Mouse (Mus musculus) liver, embryonic 11.5 days (tissue): ENCODE measurements around the gene Rpl21. TPM values are rescaled to one million over a fixed set of nuclear protein-coding genes. Genes with fewer than 3 reads are reported as not detected.
"Not testable (repeated sequence)": the region's sequence is repeated elsewhere in the genome, so short reads cannot be mapped to it uniquely, and the experiment has no call there.

Source experiments
- ATAC-seq: fragments of 200-750 bp; cut with Nextera tagmentation; replicated peaks from 2 replicates; pipeline ENCODE4 v1.8.0; 2017; ENCODE audit warnings: moderate number of reproducible peaks, mild to moderate bottlenecking, moderate TSS enrichment, moderate library complexity; ENCODE audit not compliant: low FRiP score
- DNase-seq: peaks from one replicate; pipeline ENCODE4 v3.0.0-alpha.2; 2017; ENCODE audit warnings: low spot score
- H3K27ac ChIP-seq: fragments of 300-500 bp; sonication (generic); 2 replicates; pipeline ENCODE4 v1.5.1; 2014; ENCODE audit warnings: mild to moderate bottlenecking, low read depth, low read length, control low read depth
- H3K27me3 ChIP-seq: fragments of 300-500 bp; sonication (generic); replicated peaks from 2 replicates; pipeline ENCODE4 v1.6.1; 2014; ENCODE audit warnings: low read length, mixed read lengths; ENCODE audit not compliant: control insufficient read depth, insufficient read depth
- H3K36me3 ChIP-seq: fragments of 300-500 bp; sonication (generic); 2 replicates; pipeline ENCODE4 v1.6.1; 2014; ENCODE audit warnings: mild to moderate bottlenecking, low read length, moderate library complexity, mixed read lengths; ENCODE audit not compliant: control insufficient read depth, insufficient read depth
- H3K4me1 ChIP-seq: fragments of 300-500 bp; sonication (generic); replicated peaks from 2 replicates; pipeline ENCODE4 v1.6.1; 2014; ENCODE audit warnings: low read length, mixed read lengths; ENCODE audit not compliant: control insufficient read depth, insufficient read depth
- H3K4me2 ChIP-seq: fragments of 300-500 bp; sonication (generic); 2 replicates; pipeline ENCODE4 v1.6.1; 2014; ENCODE audit warnings: mild to moderate bottlenecking, control low read depth, moderate library complexity
- H3K4me3 ChIP-seq: fragments of 300-500 bp; sonication (generic); 2 replicates; pipeline ENCODE4 v1.5.1; 2014; ENCODE audit warnings: low read depth, low read length, control low read depth
- H3K9ac ChIP-seq: fragments of 300-500 bp; sonication (generic); 2 replicates; pipeline ENCODE4 v1.6.1; 2014; ENCODE audit warnings: low read depth, low read length, control low read depth
- H3K9me3 ChIP-seq: fragments of 300-500 bp; sonication (generic); 2 replicates; pipeline ENCODE4 v1.6.1; 2016; ENCODE audit warnings: low read length, inconsistent platforms, mixed read lengths; ENCODE audit not compliant: control insufficient read depth
- WGBS: fragments of 180-500 bp; shearing (Covaris S2); extraction: QIAGEN DNeasy Blood & Tissue Kit; methylation state at CpG from one replicate; pipeline ENCODE4 v1.1.7; 2014; 5-methylcytosine and 5-hydroxymethylcytosine counted together
- polyA plus RNA-seq: library from polyadenylated mRNA; unstranded; fragments of >200 nt; fragmentation: Nextera tagmentation; extraction: Ambion mirVana; gene quantifications from 2 replicates; pipeline ENCODE4 v1.2.1, GENCODE M21; 2014

Gene Rpl21
- polyA plus RNA-seq, 1 experiment from 2014 or later, result 772 TPM

DNA sequence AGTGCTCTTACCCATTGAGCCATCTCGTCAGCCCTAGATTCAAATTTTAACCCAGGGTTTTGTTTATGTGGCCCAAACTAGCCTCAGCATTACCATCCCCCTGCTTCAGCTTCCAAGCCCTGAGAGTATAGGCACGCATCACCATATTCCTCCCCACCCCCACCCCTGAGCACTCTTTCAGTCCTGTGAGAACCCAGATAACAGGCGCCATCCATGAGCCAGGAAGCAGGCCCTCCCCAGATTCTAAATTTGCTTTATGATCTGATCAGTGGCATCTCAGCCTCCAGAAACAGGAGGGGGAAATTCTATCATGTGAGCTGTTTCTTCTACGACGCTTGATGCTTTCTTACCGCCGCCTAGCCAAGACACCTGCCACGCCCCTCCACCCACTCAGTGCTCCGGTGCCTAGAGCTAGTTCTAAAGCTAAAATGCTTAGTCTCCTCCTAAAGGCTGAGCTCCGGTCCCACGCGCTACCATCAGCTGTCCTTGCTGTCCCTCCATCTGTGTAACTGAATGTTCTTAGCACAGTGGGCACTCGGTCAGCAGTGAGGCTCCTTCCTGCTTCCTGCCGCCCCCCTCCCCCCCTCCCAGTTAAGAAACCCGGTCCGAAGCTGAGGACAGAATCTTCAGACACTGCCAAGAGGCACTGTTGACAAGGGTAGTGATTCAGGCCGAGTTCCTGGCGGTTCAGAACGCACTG lies 34.7 kb downstream of the Rpl21 start:
- no peaks in the 10 kb centered on the region for H3K36me3 ChIP-seq
- peak; percentile 60 for DNase-seq
- WGBS, result 4% methylated on average over 19 of the region's 19 CpGs
- H3K27me3 ChIP-seq, result no peaks in the 10 kb centered on the region
- peak overlapping the region; percentile 31 for H3K4me3 ChIP-seq
- peak overlapping the region; percentile 71 for H3K4me2 ChIP-seq
- peak overlapping the region; percentile 73 for H3K27ac ChIP-seq
- no peaks in the 10 kb centered on the region for H3K9me3 ChIP-seq
- H3K4me1 ChIP-seq, result peaks cover 22% of the 10 kb centered on the region
- peak overlapping the region; percentile 48 for H3K9ac ChIP-seq
- peak; percentile 86 for ATAC-seq

DNA sequence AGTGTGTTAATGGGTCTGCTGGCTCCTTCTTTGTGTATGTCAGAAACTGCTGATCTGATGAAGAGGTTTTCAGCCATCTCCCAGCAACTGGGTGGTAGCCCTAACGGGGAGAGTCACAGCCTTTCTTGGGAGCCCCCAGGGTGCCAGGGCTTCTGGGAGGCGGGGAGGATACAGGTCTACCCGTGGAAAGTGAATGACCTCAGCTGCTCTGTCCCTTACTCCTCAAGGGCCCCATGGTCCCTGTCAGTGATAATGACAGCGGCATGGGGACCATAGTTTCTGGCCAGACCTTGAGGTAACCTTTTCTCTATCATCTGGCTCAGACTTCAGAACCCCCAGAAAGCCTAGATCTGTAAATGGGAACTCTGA lies 35.2 kb downstream of the Rpl21 start:
- peaks cover 22% of the 10 kb centered on the region for H3K4me1 ChIP-seq
- peak overlapping the region; percentile 31; the same call in 1 of the 2 replicates for H3K4me3 ChIP-seq
- H3K27ac ChIP-seq, result peak overlapping the region; percentile 73
- H3K9me3 ChIP-seq, result no peaks in the 10 kb centered on the region
- H3K27me3 ChIP-seq, result no peaks in the 10 kb centered on the region
- no peaks in the 10 kb centered on the region for H3K36me3 ChIP-seq
- H3K9ac ChIP-seq, result peak overlapping the region; percentile 48
- 11% methylated on average over 4 of the region's 4 CpGs for WGBS
- DNase-seq (no peak), ATAC-seq (peak; percentile 13; the same call in 1 of the 2 replicates)
- peak overlapping the region; percentile 71 for H3K4me2 ChIP-seq

GRCm38 (mm10) chr5:146872981-146873631 lies 40.4 kb downstream of the Rpl21 start:
- H3K27ac ChIP-seq, result no peak overlapping the region
- no peaks in the 10 kb centered on the region for H3K9me3 ChIP-seq
- no peak overlapping the region for H3K4me2 ChIP-seq
- H3K4me3 ChIP-seq, result no peak overlapping the region
- no peaks in the 10 kb centered on the region; the same call in 1 of the 2 replicates for H3K27me3 ChIP-seq
- DNase-seq, result no peak
- H3K4me1 ChIP-seq, result no peaks in the 10 kb centered on the region
- H3K36me3 ChIP-seq, result no peaks in the 10 kb centered on the region
- no peak for ATAC-seq
- no peak overlapping the region for H3K9ac ChIP-seq
- 85% methylated on average over 5 of the region's 5 CpGs for WGBS

GRCm38 (mm10) chr5:146876024-146876423 lies 43.3 kb downstream of the Rpl21 start:
- Histone ChIP-seq H3K4me3 (no peak overlapping the region), H3K4me2 (no peak overlapping the region), H3K27ac (no peak overlapping the region), H3K36me3 (no peaks in the 10 kb centered on the region), H3K27me3 (no peaks in the 10 kb centered on the region; the same call in 1 of the 2 replicates), H3K9me3 (no peaks in the 10 kb centered on the region), H3K4me1 (no peaks in the 10 kb centered on the region), H3K9ac (no peak overlapping the region)
- ATAC-seq (no peak), DNase-seq (no peak)
- WGBS, result 65% methylated on average over 2 of the region's 2 CpGs

GRCm38 (mm10) chr5:146877882-146878281 lies 45.2 kb downstream of the Rpl21 start:
- H3K9me3 ChIP-seq, H3K36me3 ChIP-seq, H3K27ac ChIP-seq, H3K4me2 ChIP-seq, H3K9ac ChIP-seq, H3K4me1 ChIP-seq, H3K4me3 ChIP-seq, H3K27me3 ChIP-seq, ATAC-seq, DNase-seq: not testable (repeated sequence)
- WGBS, result 61% methylated on average over 5 of the region's 6 CpGs

DNA sequence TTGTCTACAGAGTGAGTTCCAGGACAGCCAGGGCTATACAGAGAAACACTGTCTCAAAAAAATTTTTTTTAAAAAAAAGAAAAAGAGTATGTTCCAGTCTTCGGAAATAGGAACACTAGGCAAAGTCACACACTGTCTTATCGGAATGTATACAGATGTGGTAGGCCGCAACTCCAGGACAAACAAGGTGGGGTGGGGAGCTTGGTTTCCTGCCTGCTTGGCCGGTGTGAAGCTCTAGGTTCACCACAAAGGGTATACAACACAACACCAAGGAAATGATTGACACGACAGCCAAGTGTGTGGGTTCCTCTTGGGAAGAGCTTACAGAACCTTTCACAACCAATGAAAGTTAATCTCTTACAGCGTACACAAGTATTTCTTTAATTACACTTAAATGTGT lies 49.6 kb downstream of the Rpl21 start:
- H3K27ac ChIP-seq, result no peak overlapping the region
- no peaks in the 10 kb centered on the region for H3K9me3 ChIP-seq
- DNase-seq, result no peak
- H3K27me3 ChIP-seq, result no peaks in the 10 kb centered on the region
- ATAC-seq, result no peak
- H3K4me2 ChIP-seq, result no peak overlapping the region
- H3K4me1 ChIP-seq, result peaks cover 6% of the 10 kb centered on the region
- 53% methylated on average over 6 of the region's 6 CpGs for WGBS
- no peak overlapping the region for H3K9ac ChIP-seq
- no peak overlapping the region for H3K4me3 ChIP-seq
- H3K36me3 ChIP-seq, result no peaks in the 10 kb centered on the region

DNA sequence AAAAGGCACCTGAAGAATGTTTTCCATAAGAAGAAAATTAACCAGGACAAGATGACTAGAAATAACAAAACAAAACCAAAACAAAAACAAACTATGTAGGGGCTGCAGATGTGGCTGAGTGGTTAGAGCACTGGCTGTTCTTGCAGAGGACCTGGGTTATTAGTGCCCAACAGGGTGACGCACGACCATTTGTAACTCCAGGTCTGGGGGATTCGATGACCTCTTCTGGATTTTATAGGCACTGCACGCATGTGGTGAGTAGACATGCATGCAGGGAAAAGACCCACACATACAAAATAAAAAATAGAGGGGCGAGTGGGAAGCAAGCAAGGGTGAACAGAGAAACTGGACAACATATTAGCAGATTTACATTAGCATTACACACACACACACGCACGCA lies 50.4 kb downstream of the Rpl21 start:
- Histone ChIP-seq H3K27ac (no peak overlapping the region), H3K9me3 (no peaks in the 10 kb centered on the region), H3K4me2 (no peak overlapping the region), H3K36me3 (no peaks in the 10 kb centered on the region), H3K4me3 (no peak overlapping the region), H3K27me3 (no peaks in the 10 kb centered on the region), H3K4me1 (peaks cover 6% of the 10 kb centered on the region), H3K9ac (no peak overlapping the region)
- DNase-seq (no peak), ATAC-seq (no peak)
- WGBS, result 70% methylated on average over 7 of the region's 7 CpGs

DNA sequence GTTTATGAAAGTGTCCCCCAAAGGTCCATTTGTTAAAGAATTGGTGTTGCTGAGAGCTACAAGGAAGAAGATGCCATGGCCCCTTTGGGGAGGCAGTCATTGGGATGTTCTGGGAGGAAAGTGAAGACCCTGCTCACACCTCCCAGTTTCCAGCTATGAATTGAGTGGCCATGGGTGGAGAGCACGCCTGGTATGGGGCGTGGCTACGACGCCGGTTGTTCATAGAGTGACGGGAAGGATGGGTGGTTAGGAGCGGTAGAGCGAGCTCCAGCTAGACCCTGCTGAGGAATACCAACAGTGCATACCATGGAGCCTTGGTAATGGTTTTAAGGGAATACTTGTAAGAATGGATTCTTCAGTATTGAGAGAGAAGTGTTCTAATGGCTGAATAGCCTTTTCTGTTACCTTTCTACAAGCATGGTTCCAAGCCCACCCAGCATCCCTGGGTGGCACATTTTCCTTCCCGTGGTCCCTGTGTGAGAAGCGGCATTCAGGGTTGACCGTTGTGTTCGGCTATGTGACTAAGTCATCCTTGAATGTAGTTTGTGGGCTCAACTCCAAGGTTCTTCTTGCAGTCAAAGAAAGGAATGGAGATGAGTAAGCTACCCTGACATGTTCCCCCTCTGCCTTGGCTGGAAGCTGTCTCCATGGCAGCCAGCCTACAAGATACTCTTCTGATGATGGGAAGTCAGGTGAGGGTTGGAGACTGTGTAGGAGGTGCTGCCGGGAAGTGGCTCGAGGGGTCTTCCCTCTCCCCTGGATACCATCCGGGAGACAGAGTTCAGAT lies 51.0 kb downstream of the Rpl21 start:
- Histone ChIP-seq H3K36me3 (no peaks in the 10 kb centered on the region), H3K9me3 (no peaks in the 10 kb centered on the region), H3K4me3 (no peak overlapping the region), H3K27me3 (no peaks in the 10 kb centered on the region), H3K4me1 (peaks cover 6% of the 10 kb centered on the region), H3K9ac (no peak overlapping the region), H3K4me2 (no peak overlapping the region), H3K27ac (no peak overlapping the region)
- DNase-seq, result no peak
- WGBS, result 80% methylated on average over 15 of the region's 15 CpGs
- ATAC-seq, result no peak
